Mouse (Mus musculus): Measurements from ENCODE around the gene Casp9. TPM values are rescaled to one million over a fixed set of nuclear protein-coding genes. Genes with fewer than 3 reads are reported as not detected.

Casp9 gene
- polyA plus RNA-seq, 1 experiment from 2014 or later: 16.5 TPM

DNA sequence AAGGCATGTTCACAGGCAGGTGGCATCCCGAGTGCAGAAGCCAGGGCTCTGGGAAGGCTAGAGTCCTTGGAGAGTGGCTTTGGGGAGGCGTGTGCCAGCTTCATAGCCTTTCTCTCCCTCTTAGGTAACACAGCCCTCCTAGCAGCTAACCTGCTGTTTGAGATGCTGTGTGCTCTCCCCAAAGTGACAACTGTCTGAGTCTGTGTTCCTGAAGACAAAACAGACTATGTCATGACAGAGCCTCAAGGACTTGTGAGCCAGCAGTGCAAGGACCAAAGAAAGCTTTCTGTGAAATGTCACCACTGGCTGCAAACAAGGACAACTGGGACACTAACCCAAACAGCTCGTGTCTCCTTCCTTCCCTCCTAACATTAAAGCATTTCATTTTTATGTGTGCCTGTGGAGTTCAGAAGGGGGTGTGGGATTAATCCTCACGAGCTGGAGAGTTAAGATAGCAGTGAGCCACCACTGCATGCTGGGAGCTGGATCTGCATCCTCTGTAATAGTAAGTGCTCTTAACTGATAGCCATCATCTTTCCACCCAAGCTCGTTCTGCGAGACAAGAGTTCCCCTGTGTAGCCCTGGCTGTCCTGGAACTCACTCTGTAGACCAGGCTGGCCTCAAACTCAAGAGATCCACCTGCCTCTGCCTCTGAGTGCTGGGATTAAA, 34.4 kb upstream of the Casp9 start:
- no peak for DNase-seq (ENCODE audit: low spot score)
- Histone ChIP-seq H3K27ac (ENCODE audit: low read depth, low read length) (peak overlapping the region; percentile 78), H3K9ac (ENCODE audit: low read depth, low read length) (peak overlapping the region; percentile 47), H3K9me3 (ENCODE audit: control insufficient read depth, low read length) (no peaks in the 10 kb centered on the region), H3K4me3 (ENCODE audit: low read depth, low read length) (no peak overlapping the region), H3K27me3 (replicated peaks; ENCODE audit: control insufficient read depth, insufficient read depth, low read length) (no peaks in the 10 kb centered on the region), H3K4me1 (replicated peaks; ENCODE audit: control insufficient read depth, insufficient read depth, low read length) (peaks cover 20% of the 10 kb centered on the region), H3K36me3 (ENCODE audit: control insufficient read depth, insufficient read depth, low read length) (peaks cover 12% of the 10 kb centered on the region; the same call in 1 of the 2 replicates), H3K4me2 (no peak overlapping the region)
- WGBS: 51% methylated on average over 6 of the region's 6 CpGs
- ATAC-seq (replicated peaks; ENCODE audit: low FRiP score): peak; percentile 87

GRCm38 (mm10) chr4:141760942-141761341, 32.5 kb upstream of the Casp9 start:
- Histone ChIP-seq H3K4me2 (no peak overlapping the region), H3K36me3 (ENCODE audit: control insufficient read depth, insufficient read depth, low read length) (peaks cover 12% of the 10 kb centered on the region; the same call in 1 of the 2 replicates), H3K27me3 (replicated peaks; ENCODE audit: control insufficient read depth, insufficient read depth, low read length) (no peaks in the 10 kb centered on the region), H3K9me3 (ENCODE audit: control insufficient read depth, low read length) (no peaks in the 10 kb centered on the region), H3K4me3 (ENCODE audit: low read depth, low read length) (no peak overlapping the region), H3K4me1 (replicated peaks; ENCODE audit: control insufficient read depth, insufficient read depth, low read length) (peaks cover 20% of the 10 kb centered on the region), H3K27ac (ENCODE audit: low read depth, low read length) (no peak overlapping the region), H3K9ac (ENCODE audit: low read depth, low read length) (no peak overlapping the region)
- ATAC-seq (replicated peaks; ENCODE audit: low FRiP score): no peak
- DNase-seq (ENCODE audit: low spot score): no peak
- WGBS: 79% methylated on average over 4 of the region's 4 CpGs

DNA sequence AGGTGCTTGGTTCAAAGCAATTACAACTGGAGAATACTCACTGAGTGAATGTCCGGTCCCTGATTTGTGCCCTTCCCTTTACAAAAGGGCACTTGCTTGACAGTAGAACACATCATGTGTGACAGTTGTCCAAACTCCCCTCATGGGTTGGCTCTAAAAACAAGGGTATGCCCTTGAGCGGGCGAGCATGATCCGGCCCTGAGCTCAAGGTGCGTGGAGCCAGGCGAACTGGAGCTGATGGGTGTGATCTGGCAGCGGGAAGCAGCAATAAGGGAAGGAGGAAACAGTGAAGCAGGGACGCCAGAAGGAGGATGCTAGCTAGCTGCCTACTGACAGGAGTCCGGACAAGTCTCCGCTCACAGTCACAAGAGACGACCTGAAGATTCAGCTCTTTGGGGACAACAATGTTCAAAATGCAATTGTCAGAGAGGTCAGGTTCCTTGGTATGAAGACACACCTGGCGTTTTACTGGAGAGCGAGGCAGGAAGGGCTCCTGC, 31.3 kb upstream of the Casp9 start:
- Histone ChIP-seq H3K27ac (ENCODE audit: low read depth, low read length) (no peak overlapping the region), H3K4me3 (ENCODE audit: low read depth, low read length) (no peak overlapping the region), H3K4me2 (no peak overlapping the region), H3K9me3 (ENCODE audit: control insufficient read depth, low read length) (no peaks in the 10 kb centered on the region), H3K9ac (ENCODE audit: low read depth, low read length) (no peak overlapping the region), H3K27me3 (replicated peaks; ENCODE audit: control insufficient read depth, insufficient read depth, low read length) (no peaks in the 10 kb centered on the region), H3K36me3 (ENCODE audit: control insufficient read depth, insufficient read depth, low read length) (peaks cover 15% of the 10 kb centered on the region; the same call in 1 of the 2 replicates), H3K4me1 (replicated peaks; ENCODE audit: control insufficient read depth, insufficient read depth, low read length) (peaks cover 23% of the 10 kb centered on the region)
- WGBS: 90% methylated on average over 13 of the region's 13 CpGs
- no peak for ATAC-seq (replicated peaks; ENCODE audit: low FRiP score)
- no peak for DNase-seq (ENCODE audit: low spot score)

DNA sequence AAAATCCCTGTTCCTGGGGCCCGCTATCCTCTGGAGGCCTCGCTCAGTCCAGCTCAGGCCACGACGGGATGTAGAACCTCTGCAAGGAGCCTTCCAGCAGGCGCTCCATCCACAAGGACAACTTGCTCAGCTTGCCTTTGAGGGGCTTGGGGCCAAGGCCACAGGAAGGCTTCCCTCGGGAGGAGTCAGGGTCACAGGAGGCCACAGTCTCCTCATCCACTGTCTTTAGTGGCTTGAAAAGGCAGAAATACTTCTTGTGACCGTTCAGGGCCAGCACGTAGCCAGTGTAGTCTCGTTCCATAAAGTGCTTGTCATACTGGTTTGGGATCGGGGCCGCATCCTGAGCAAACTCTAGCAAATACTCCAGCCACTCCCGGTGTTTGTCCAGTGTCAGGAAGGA, 29.9 kb upstream of the Casp9 start:
- WGBS: 91% methylated on average over 12 of the region's 12 CpGs
- no peak overlapping the region for H3K4me2 ChIP-seq
- H3K9me3 ChIP-seq (ENCODE audit: control insufficient read depth, low read length): no peaks in the 10 kb centered on the region
- peaks cover 27% of the 10 kb centered on the region for H3K4me1 ChIP-seq (replicated peaks; ENCODE audit: control insufficient read depth, insufficient read depth, low read length)
- peaks cover 21% of the 10 kb centered on the region; the same call in 1 of the 2 replicates for H3K36me3 ChIP-seq (ENCODE audit: control insufficient read depth, insufficient read depth, low read length)
- no peak overlapping the region for H3K27ac ChIP-seq (ENCODE audit: low read depth, low read length)
- no peak overlapping the region for H3K9ac ChIP-seq (ENCODE audit: low read depth, low read length)
- ATAC-seq (replicated peaks; ENCODE audit: low FRiP score) (no peak), DNase-seq (ENCODE audit: low spot score) (no peak)
- H3K4me3 ChIP-seq (ENCODE audit: low read depth, low read length): no peak overlapping the region
- no peaks in the 10 kb centered on the region for H3K27me3 ChIP-seq (replicated peaks; ENCODE audit: control insufficient read depth, insufficient read depth, low read length)

DNA sequence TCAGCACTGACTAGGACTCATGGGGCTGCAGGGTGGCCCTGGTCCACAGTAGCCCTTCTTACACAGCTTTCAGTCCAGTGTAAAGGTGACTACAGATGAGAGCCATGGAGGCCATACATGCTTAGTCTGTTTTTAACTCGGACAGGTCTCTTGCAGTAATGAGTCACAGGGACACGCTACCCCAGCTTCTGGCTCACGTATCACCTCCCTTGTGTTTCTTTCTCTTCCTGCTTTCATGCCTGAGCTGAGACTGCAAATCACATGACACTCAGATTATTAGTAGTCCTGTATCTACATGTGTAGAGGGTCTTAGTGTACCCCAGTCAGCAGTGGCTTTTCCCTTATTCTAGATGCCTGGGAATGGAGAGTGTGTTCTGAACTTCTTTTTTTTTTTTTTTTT, 28.4 kb upstream of the Casp9 start:
- no peak for DNase-seq (ENCODE audit: low spot score)
- peaks cover 18% of the 10 kb centered on the region for H3K4me1 ChIP-seq (replicated peaks; ENCODE audit: control insufficient read depth, insufficient read depth, low read length)
- H3K27me3 ChIP-seq (replicated peaks; ENCODE audit: control insufficient read depth, insufficient read depth, low read length): no peaks in the 10 kb centered on the region
- H3K9me3 ChIP-seq (ENCODE audit: control insufficient read depth, low read length): no peaks in the 10 kb centered on the region
- no peak overlapping the region for H3K9ac ChIP-seq (ENCODE audit: low read depth, low read length)
- no peak overlapping the region for H3K4me3 ChIP-seq (ENCODE audit: low read depth, low read length)
- 96% methylated on average over 3 of the region's 3 CpGs for WGBS
- peaks cover 21% of the 10 kb centered on the region; the same call in 1 of the 2 replicates for H3K36me3 ChIP-seq (ENCODE audit: control insufficient read depth, insufficient read depth, low read length)
- no peak for ATAC-seq (replicated peaks; ENCODE audit: low FRiP score)
- no peak overlapping the region for H3K27ac ChIP-seq (ENCODE audit: low read depth, low read length)
- no peak overlapping the region for H3K4me2 ChIP-seq

DNA sequence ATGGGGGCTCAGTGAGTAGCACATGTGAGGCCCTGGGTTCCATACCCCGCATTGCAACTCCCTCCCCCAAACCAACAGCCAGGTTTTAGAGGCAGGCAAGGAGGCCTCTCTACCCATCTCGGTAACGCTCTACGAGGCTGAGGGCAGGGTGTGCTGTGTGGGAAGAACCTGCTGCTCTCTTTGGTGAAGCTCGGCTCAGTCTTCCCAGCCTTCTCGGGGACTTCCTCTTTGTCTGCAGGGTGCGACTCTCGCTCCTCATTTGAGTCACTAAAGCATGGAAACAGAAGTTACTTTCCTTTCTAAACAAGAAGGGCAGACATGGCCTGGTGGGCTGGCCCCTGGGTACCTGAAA, 27.1 kb upstream of the Casp9 start:
- Histone ChIP-seq H3K4me2 (no peak overlapping the region), H3K9me3 (ENCODE audit: control insufficient read depth, low read length) (no peaks in the 10 kb centered on the region), H3K9ac (ENCODE audit: low read depth, low read length) (no peak overlapping the region), H3K4me3 (ENCODE audit: low read depth, low read length) (no peak overlapping the region), H3K27ac (ENCODE audit: low read depth, low read length) (peak overlapping the region; percentile 79; the same call in 1 of the 2 replicates), H3K27me3 (replicated peaks; ENCODE audit: control insufficient read depth, insufficient read depth, low read length) (no peaks in the 10 kb centered on the region), H3K36me3 (ENCODE audit: control insufficient read depth, insufficient read depth, low read length) (peaks cover 28% of the 10 kb centered on the region; the same call in 1 of the 2 replicates), H3K4me1 (replicated peaks; ENCODE audit: control insufficient read depth, insufficient read depth, low read length) (peaks cover 28% of the 10 kb centered on the region)
- DNase-seq (ENCODE audit: low spot score) (no peak), ATAC-seq (replicated peaks; ENCODE audit: low FRiP score) (no peak)
- WGBS: 76% methylated on average over 8 of the region's 8 CpGs

GRCm38 (mm10) chr4:141766668-141767352, 26.6 kb upstream of the Casp9 start:
- ATAC-seq (replicated peaks; ENCODE audit: low FRiP score) (no peak), DNase-seq (ENCODE audit: low spot score) (no peak)
- no peaks in the 10 kb centered on the region for H3K27me3 ChIP-seq (replicated peaks; ENCODE audit: control insufficient read depth, insufficient read depth, low read length)
- H3K4me1 ChIP-seq (replicated peaks; ENCODE audit: control insufficient read depth, insufficient read depth, low read length): peaks cover 33% of the 10 kb centered on the region
- peak overlapping the region; percentile 43 for H3K4me2 ChIP-seq
- H3K9me3 ChIP-seq (ENCODE audit: control insufficient read depth, low read length): no peaks in the 10 kb centered on the region
- peak overlapping the region; percentile 79 for H3K27ac ChIP-seq (ENCODE audit: low read depth, low read length)
- 73% methylated on average over 19 of the region's 19 CpGs for WGBS
- peak overlapping the region; percentile 40 for H3K9ac ChIP-seq (ENCODE audit: low read depth, low read length)
- peaks cover 28% of the 10 kb centered on the region; the same call in 1 of the 2 replicates for H3K36me3 ChIP-seq (ENCODE audit: control insufficient read depth, insufficient read depth, low read length)
- no peak overlapping the region for H3K4me3 ChIP-seq (ENCODE audit: low read depth, low read length)

DNA sequence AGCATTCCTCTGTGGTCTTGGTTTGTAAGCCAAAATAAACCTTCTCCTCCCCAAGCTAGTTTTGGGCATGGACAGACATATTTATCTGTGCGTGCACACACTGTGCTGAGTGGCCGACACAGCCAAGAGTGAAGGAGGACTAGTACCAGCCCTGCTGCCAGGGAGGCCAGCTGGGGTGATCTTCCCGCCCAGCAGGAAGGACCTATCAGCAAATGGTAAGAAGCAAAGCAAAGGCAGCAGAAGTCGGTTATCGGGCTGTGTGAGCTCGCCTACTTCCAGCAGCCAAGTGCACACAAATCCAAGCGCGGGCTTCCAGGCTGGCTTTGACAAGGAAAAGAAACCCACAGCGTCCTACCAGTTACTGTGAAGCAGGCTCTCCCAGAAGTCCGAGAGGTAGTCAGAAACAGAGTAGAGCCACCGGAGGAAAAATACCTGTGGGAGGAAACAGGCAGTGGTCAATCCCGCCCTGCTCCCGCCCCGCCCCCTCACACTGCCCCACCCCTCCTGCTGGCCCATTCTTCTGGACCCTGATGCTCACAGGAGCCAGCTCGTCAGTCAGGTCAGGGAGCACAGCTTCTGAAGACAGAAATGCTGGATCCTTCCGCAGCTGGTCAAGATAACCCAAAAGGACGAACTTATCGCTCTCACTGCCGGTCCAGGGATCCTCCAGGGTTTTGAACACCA, 25.9 kb upstream of the Casp9 start:
- H3K36me3 ChIP-seq (ENCODE audit: control insufficient read depth, insufficient read depth, low read length): peaks cover 29% of the 10 kb centered on the region
- 59% methylated on average over 19 of the region's 19 CpGs for WGBS
- peak; percentile 86 for ATAC-seq (replicated peaks; ENCODE audit: low FRiP score)
- no peaks in the 10 kb centered on the region for H3K9me3 ChIP-seq (ENCODE audit: control insufficient read depth, low read length)
- peak overlapping the region; percentile 40 for H3K9ac ChIP-seq (ENCODE audit: low read depth, low read length)
- peak overlapping the region; percentile 79 for H3K27ac ChIP-seq (ENCODE audit: low read depth, low read length)
- H3K4me1 ChIP-seq (replicated peaks; ENCODE audit: control insufficient read depth, insufficient read depth, low read length): peaks cover 37% of the 10 kb centered on the region
- H3K27me3 ChIP-seq (replicated peaks; ENCODE audit: control insufficient read depth, insufficient read depth, low read length): no peaks in the 10 kb centered on the region
- H3K4me3 ChIP-seq (ENCODE audit: low read depth, low read length): 0 out of 2 replicates have a peak overlapping the region, but pooled peaks have one; percentile 10
- H3K4me2 ChIP-seq: peak overlapping the region; percentile 43
- no peak for DNase-seq (ENCODE audit: low spot score)
